13 mouse cellular contexts compared by ENCODE assay signal in the genomic region with DNA sequence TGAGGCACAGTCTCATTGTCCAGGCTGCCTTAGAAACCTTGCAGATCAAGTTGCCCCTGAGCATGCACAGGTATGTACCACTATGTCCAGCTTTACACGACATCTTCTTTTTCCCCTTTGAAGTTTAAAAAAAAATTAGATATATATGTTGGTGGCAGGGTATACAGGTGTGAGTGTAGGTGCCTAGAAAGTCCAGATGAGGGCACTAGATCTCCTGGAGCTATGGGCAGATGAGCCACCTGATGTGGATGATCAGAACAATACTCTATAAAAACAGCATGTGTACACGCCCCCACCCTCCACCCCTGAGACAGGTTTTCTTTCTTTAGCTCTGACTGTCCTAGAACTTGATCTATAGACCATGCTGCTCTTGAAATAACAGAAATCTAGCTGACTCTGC. TPM values are rescaled to one million over a fixed set of nuclear protein-coding genes. Genes with fewer than 3 reads are reported as not detected.
A peak's percentile ranks its signal among the peaks of the same experiment; 100 is the strongest.
DNase-seq lines count a peak whose midpoint lies in the region; TF ChIP-seq lines count a peak whose summit lies in the region.
"Had no signal": no experiment of that assay in that cellular context is flagged by ENCODE, and none has a peak within 500 bp of the region (broad histone marks: within the 10 kb centered on the region; RNA-seq: fewer than 3 reads in every experiment).

No protein-coding gene starts in this region.

- no peak for DNase-seq in kidney, adult 2 months
- no peak for DNase-seq in kidney, adult 11 months
- DNase-seq in A20 (ENCODE audit: low read depth, low spot score), result peak; percentile 24
- peak; percentile 13 for DNase-seq in ZHBTc4 (ENCODE audit: low read depth, low spot score)
- DNase-seq in naive thymus-derived CD4-positive, alpha-beta T cell, adult 2 months (ENCODE audit: low read depth), result peak; percentile 43
- DNase-seq in heart, postnatal 10 days, result no peak
- DNase-seq in embryo, embryonic 11 days, result no peak
- no peak for DNase-seq in heart, adult 18-20 months
- DNase-seq: cerebellum, adult 11-12 months; layer of hippocampus, adult 9-11 months; right cerebral cortex, postnatal 4 days had no signal

- no peak overlapping the region for H3K27ac ChIP-seq in kidney, adult 2 months (ENCODE audit: insufficient read depth, low read depth, low read length)
- H3K27ac ChIP-seq: lung, embryonic 15.5 days had no signal

- intact Hi-C loops in heart, postnatal 10 days (cut with DNase I), result no loop called here

- no peaks in the 10 kb centered on the region for H3K4me1 ChIP-seq in kidney, adult 2 months (ENCODE audit: control insufficient read depth, insufficient read depth, low read length)
- H3K4me1 ChIP-seq: lung, embryonic 15.5 days had no signal

- peaks cover 4% of the 10 kb centered on the region for H3K36me3 ChIP-seq in kidney, adult 2 months (ENCODE audit: control insufficient read depth, insufficient read depth, low read length)

- H3K4me3 ChIP-seq in kidney, adult 2 months (ENCODE audit: insufficient read depth, low read depth, low read length), result no peak overlapping the region
- H3K4me3 ChIP-seq: erythroblast, embryonic 14.5 days; lung, embryonic 15.5 days had no signal

- no peak for TF ChIP-seq POLR2A in kidney, adult 2 months (IDR thresholded peaks at IDR 0.05; ENCODE audit: low read depth, low read length)

- whole genome bisulfite sequencing in kidney, adult 2 months, result 81% methylated on average over 2 of the region's 2 CpGs

- H3K27me3 ChIP-seq in kidney, adult 2 months (replicated peaks; ENCODE audit: control insufficient read depth, insufficient read depth, low read length), result no peaks in the 10 kb centered on the region
- H3K27me3 ChIP-seq: lung, embryonic 15.5 days had no signal

- peak; percentile 27; the same call in 1 of the 2 replicates for TF ChIP-seq CTCF in kidney, adult 2 months (conservative IDR thresholded peaks at IDR 0.05; ENCODE audit: insufficient read depth, insufficient read length, low read depth, low read length)

RNA-seq across cellular contexts. Expression of a gene that starts 36.8 kb away (rescaled TPM):
- 14.0 and 16.0 TPM in 2 replicates for polyA plus RNA-seq in kidney, adult 2 months (2012; rRNA removed)
- total RNA-seq in heart, postnatal 10 days (2021), result 10 to 100 TPM; 45.7 to 48.1 TPM
- 10 to 100 TPM; 39.7 to 40.2 TPM for total RNA-seq in heart, adult 18-20 months (2021)

RNA-seq across cellular contexts. Expression of a gene that starts 53.6 kb away (rescaled TPM):
- 441 and 489 TPM in 2 replicates for polyA plus RNA-seq in kidney, adult 2 months (2012; rRNA removed)
- 100 to 1,000 TPM; 390 to 403 TPM for total RNA-seq in heart, postnatal 10 days (2021)
- 100 to 1,000 TPM; 563 to 758 TPM for total RNA-seq in heart, adult 18-20 months (2021)

Comparison
In these comparisons a context has a peak if more than half of its experiments do, and no peak if none do; other contexts are left out.
1. DNase-seq: peak in A20 (single experiment), ZHBTc4 (single experiment) and naive thymus-derived CD4-positive, alpha-beta T cell, adult 2 months (single experiment); none in kidney, adult 2 months (single experiment), kidney, adult 11 months (single experiment), heart, postnatal 10 days (0 of 2), embryo, embryonic 11 days (single experiment) and heart, adult 18-20 months (0 of 2).